Mouse (Mus musculus) kidney, adult 2 months (tissue): Measurements from ENCODE around the gene Spry2.

Experiments
- CTCF ChIP-seq: fragments of 200-500 bp; conservative IDR thresholded peaks from 2 replicates; pipeline ENCODE4 v1.5.1; 2011; ENCODE audit warnings: low read depth, mild to moderate bottlenecking, control low read depth, low read length, moderate library complexity, mixed read lengths; ENCODE audit not compliant: insufficient read depth, insufficient read length
- POLR2A ChIP-seq: fragments of 200-500 bp; IDR thresholded peaks from one replicate; pipeline ENCODE4 v1.6.1; 2011; ENCODE audit warnings: low read depth, low read length, control low read depth

GRCm38 (mm10) chr14:105892941-105893622 is 3.5 kb downstream of the Spry2 start:
- TF ChIP-seq CTCF (no peak), POLR2A (no peak)
